8 mouse cellular contexts compared by ENCODE assay signal in genomic region chr2:128713548-128714003, GRCm38 (mm10). TPM values are rescaled to one million over a fixed set of nuclear protein-coding genes. Genes with fewer than 3 reads are reported as not detected.
A peak's percentile ranks its signal among the peaks of the same experiment; 100 is the strongest.
DNase-seq lines count a peak whose midpoint lies in the region; TF ChIP-seq lines count a peak whose summit lies in the region.

No protein-coding gene starts in this region.

- peaks cover 18% of the 10 kb centered on the region for H3K79me2 ChIP-seq in liver, adult 2 months (ENCODE audit: control insufficient read depth, insufficient read depth, low read length)

- no peak overlapping the region for H3K4me3 ChIP-seq in layer of hippocampus, adult 2 months
- no peak overlapping the region for H3K4me3 ChIP-seq in liver, adult 2 months (ENCODE audit: insufficient read depth, low read depth, low read length)

- no peak for TF ChIP-seq CTCF in layer of hippocampus, adult 2 months (conservative IDR thresholded peaks at IDR 0.05)
- no peak for TF ChIP-seq CTCF in liver, adult 2 months (IDR thresholded peaks at IDR 0.05; ENCODE audit: low read depth, low read length)

- H3K4me1 ChIP-seq in liver, adult 2 months (ENCODE audit: control insufficient read depth, insufficient read depth, low read length) = peaks cover 32% of the 10 kb centered on the region

- DNase-seq in layer of hippocampus, adult 2 months (ENCODE audit: low spot score in 2 of 2) = no peak
- DNase-seq in layer of hippocampus, adult 9-10 months (ENCODE audit: low spot score) = no peak
- peak; percentile 52 for DNase-seq in embryo, embryonic 9.5 days (ENCODE audit: extremely low spot score)
- peak; percentile 97 for DNase-seq in hindlimb bud, embryonic 11.5 days (ENCODE audit: extremely low spot score, low read depth, low spot score)
- peak; percentile 69 for DNase-seq in liver, adult 2 months (ENCODE audit: extremely low read depth, low read depth, low spot score)
- peak; percentile 20 for DNase-seq in right cerebral cortex, postnatal 4 days
- no peak for DNase-seq in frontal cortex, postnatal 14 days (ENCODE audit: low spot score in 2 of 2)
- no peak for DNase-seq in thymus, adult 18-20 months

- peak overlapping the region; percentile 67 for H3K27ac ChIP-seq in layer of hippocampus, adult 2 months
- peak overlapping the region; percentile 54 for H3K27ac ChIP-seq in liver, adult 2 months (replicated peaks; ENCODE audit: insufficient read depth, low read depth, low read length)

- H3K27me3 ChIP-seq in liver, adult 2 months (ENCODE audit: control insufficient read depth, insufficient read depth, low read length) = no peaks in the 10 kb centered on the region

- 0 out of 2 replicates have a peak overlapping the region, but pooled peaks have one; percentile 6 for H3K9ac ChIP-seq in liver, adult 2 months (ENCODE audit: low read depth, low read length)

- H3K36me3 ChIP-seq in liver, adult 2 months (ENCODE audit: control insufficient read depth, insufficient read depth, low read length) = no peaks in the 10 kb centered on the region; the same call in 1 of the 2 replicates

- no peak for TF ChIP-seq POLR2A in liver, adult 2 months (IDR thresholded peaks at IDR 0.05; ENCODE audit: extremely low read depth, insufficient read depth, low read length)

- WGBS in liver, adult 2 months = 25% methylated on average over 5 of the region's 5 CpGs

RNA-seq across cellular contexts. Expression of gene Mertk, which starts 14.8 kb away (rescaled TPM):
- 10 to 100 TPM; 36.0 to 38.5 TPM for total RNA-seq in layer of hippocampus, adult 2 months (2021)
- 16.5 and 17.0 TPM in 2 replicates for total RNA-seq in liver, adult 2 months (2014; rRNA removed)
- 3.0 and 3.8 TPM in 2 replicates for polyA plus RNA-seq in liver, adult 2 months (2012; rRNA removed)

RNA-seq across cellular contexts. Expression of gene Anapc1, which starts 26.4 kb away (rescaled TPM):
- 10 to 100 TPM; 63.8 to 70.4 TPM for total RNA-seq in layer of hippocampus, adult 2 months (2021)
- 33.0 and 42.8 TPM in 2 replicates for total RNA-seq in liver, adult 2 months (2014; rRNA removed)
- 18.4 and 22.3 TPM in 2 replicates for polyA plus RNA-seq in liver, adult 2 months (2012; rRNA removed)

Comparison
In these comparisons a context has a peak if more than half of its experiments do, and no peak if none do; other contexts are left out.
1. DNase-seq: peak in embryo, embryonic 9.5 days (single experiment), hindlimb bud, embryonic 11.5 days (single experiment), liver, adult 2 months (single experiment) and right cerebral cortex, postnatal 4 days (single experiment); none in layer of hippocampus, adult 2 months (0 of 2), layer of hippocampus, adult 9-10 months (single experiment), frontal cortex, postnatal 14 days (0 of 2) and thymus, adult 18-20 months (0 of 2).